Mouse (Mus musculus): ENCODE results near the gene Klhdc2.

The Klhdc2 gene

DNA sequence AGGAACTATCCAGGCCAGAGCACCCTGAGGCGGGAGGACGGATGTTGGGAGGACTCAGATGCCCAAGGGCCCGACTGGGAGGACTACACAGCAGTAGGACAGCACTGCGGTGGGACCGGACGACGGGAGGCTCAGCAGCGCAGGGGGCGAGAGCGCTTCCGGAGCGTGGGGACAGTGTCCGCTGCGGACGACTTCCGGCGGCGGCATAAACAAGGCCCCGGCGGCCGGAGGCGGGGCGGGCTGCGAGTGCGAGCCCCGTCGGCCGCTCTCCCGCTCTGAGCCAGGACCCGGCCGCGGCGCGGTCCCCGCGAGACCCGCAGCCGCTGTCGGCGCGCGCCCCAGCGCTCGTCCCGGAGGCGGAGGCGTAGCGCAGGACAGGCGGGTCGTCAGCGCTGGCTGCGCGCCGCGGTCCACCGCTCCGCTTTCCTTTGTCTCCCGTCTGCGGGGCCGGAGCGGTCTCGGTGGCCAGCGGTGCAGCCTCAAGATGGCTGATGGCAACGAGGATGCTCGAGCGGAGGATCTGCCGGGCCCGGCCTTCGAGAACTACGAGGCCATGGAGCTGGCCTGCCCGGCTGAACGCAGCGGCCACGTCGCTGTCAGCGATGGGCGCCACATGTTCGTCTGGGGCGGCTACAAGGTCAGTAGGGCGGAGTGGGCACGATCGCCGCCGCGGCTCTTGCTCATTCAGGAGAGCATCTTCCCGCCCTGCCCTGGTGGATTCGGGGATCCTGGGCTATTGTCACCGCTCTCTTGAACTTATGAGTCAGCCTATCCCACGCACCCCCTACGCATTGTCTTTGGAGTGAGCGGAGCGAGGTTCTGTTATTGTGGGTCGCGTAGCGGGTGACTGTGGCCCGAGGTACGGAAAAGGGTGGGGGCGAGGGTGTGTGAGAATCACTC lies at the start of gene Klhdc2:
Gene Klhdc2 (plus strand): TSS at position 171 of the 900 bp plus-strand sequence.
- peak; percentile 88 for DNase-seq

DNA sequence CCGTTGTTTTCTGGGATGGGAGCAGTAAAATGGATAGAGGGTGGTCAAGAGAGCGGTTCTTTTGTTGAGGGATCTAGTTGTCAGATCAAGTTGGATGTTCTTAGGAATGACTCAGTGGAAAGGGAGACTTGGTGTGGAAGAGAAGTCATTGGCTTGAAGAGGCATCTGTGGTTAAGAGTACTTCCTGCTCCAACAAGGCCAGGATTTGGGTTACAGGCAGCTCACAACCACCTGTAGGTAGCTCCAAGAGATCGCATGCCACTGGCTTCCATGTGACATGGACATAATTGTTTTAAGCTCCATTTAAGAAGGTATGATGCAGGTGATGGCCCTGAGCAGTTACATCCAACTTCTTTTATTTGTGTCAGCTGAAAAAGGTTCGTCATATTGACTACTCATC lies 46.7 kb upstream of the Klhdc2 start:
- DNase-seq, result no peak

DNA sequence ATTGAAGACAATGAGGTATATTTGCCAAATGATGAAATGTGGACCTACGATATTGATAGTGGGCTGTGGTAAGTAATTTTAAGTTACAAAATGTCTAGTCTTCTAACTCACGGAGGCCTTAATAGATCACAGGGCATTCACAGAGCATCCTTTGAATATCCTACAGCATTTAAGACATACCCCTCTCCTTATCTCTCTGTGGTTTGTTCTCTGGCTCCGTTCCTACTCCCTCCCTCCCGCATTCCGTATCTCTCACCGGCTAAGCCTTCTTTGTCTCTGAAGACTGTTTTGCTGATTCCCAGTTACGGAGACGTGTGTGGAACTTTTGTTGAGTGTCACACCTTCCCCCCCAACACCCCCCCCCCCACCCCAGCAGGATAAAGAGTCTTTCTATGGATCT lies 45.7 kb upstream of the Klhdc2 start:
- DNase-seq, result no peak

DNA sequence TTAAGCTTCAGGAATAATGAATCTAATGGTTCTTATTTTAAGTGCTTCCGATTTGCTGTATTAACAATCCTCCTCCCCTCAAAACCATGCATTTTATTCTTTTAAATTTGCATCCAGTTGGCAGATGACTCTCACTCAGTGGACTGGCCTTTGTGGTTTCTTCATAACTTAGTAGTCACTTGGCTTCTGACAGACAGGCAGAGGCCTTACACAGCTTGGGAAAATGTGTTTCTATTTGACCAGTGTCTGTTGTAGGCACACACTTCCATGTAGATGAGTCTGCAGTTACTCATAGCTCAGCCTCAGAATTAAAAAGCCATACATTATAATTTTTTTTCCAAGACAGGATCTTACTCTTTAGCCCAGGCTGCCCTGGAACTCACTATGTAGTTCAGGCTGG lies 42.7 kb upstream of the Klhdc2 start:
- no peak for DNase-seq

DNA sequence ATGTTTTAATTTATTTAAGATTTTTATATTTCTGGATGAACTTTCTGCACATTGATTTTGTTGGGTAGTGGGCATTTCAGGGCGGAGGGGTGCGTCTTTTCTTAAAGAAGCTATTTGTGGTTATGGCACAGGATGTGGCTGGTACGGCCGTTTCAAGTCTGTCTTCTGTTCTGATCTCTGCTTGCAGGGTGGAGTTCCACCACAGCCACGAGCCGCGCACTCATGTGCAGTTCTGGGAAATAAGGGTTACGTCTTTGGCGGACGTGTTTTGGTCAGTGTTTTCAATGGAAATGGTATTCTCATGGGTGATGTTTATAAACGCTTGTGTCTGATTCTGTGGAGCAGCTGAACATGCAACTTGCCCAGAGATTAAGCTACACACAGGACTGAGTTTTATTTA lies 38.6 kb upstream of the Klhdc2 start:
- no peak for DNase-seq

DNA sequence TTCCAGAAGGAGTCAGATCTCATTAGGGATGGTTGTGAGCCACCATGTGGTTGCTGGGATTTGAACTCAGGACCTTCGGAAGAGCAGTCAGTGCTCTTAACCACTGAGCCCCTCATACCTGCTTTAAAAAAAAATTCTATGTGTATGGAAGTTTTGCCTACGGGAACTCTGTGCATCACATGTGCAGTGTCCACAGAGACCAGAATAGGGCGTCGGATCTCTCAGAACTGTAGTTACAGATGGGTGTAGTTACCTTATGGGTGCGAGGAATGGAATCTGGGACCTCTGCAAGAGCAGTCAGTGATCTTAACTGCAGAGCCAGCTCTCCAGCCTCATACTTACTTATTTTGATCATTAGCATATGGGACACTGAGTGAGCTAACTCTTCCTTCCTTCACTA lies 34.2 kb upstream of the Klhdc2 start:
- DNase-seq, result no peak

DNA sequence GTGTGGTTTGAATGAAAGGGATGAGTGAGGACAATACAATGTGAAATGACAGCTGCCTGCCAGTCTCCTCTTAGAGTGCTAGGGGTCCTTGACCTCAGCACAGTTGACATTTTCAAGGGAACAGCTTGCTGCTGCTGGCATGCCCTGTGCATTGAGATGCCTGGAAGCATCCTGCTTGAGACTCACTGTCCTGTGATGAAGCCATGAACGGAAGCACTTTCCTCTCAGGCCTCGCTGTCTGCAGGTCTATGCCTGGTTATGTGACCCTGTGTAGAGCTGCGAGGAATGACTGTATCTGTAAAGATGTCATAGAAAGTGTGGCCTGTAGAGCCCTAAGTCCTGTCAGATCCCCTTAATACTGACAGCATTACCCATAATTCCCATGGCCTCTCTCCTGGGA lies 31.4 kb upstream of the Klhdc2 start:
- no peak for DNase-seq

DNA sequence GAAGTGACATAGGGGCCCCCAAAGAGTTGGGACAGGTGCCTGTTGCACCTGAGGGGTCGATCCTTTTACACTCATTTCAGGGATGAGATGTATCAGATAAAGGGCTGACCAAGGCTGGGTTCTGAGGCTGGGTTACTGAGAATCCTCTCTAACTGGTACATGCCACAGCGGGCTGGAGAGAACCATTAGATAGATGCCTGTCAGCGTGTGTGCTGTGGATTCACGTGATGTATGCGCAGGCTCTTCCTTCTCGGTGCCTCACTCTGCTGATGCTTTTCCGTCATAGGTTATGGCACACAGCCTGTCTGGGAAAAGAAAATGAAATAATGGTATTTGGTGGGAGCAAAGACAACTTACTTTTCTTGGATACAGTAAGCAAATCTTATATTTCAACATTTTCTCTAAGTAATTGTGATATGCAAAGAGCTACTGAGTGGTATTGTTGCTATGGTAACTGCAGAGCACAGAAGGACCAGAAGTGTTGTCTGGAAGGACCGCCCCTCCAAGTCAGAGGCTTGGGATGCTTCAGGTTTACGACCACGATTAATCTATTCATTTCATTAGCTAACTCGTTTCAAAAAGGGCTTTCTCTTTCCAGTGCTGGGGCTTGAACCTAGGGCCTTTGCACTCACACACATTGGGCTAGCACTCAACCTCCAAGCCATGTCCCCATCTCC lies 28.4 kb upstream of the Klhdc2 start:
- no peak for DNase-seq

DNA sequence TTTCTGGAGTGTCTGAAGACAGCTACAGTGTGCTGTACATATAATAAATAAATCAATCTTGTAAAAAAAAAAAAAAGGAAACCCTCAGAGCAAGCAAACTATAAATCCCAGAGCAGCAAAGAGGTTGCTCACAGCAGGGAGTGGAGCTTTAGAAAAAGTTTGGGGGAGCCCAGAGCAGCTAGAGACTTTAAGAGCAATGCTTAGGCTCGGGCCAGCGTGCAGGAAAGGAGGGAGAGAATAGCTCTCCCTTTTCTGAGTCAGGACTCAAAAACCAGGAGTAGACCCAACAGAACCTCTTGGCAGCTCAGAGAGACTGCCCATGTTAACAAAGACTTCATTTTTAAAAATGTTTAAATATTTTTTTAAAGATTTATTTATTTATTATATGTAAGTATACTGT lies 27.5 kb upstream of the Klhdc2 start:
- DNase-seq, result no peak

DNA sequence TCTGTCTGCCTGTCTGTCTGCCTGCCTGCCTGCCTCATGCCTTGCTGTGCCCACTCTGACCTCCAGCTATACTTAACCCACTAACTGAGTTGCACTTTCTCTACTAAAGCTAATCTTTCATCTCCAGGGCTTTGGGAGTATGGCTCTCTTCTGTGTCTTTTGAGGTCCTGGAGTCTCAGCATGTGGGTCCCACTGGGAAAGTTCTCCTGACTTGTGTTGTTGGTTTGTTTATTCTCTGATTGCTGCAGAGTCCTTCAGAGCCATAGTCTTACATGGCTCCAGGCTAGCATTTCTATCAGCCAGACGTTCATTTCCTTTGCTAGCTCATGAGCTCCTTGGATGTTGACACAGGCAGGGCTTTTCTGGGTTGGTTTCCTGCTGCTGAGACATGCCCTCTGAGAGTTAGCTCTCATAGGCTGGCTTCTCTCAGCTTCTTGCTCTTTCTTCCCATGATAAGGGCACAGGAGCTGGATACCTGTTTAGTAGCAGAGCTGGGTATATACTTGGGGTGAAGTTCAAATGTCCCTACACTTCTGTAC lies 16.5 kb upstream of the Klhdc2 start:
- DNase-seq, result no peak

DNA sequence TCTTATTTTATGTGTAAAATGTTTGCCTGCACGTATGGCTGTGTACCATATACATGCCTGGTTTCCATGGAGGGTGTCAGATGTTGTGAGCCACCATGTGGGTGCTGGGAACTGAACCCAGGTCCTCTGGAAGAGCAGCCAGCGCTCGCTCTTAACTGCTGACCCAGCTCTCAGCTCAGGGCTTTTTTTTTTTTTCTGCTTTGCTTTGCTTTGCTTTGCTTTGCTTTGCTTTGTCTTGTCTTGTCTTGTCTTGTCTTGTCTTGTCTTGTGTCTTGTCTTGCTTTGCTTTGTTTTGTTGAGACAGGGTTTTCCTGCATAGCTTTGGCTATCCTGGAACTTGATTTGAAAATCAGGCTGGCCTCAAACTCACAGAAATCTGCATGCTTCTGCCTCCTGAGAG lies 15.6 kb upstream of the Klhdc2 start:
- DNase-seq, result no peak

DNA sequence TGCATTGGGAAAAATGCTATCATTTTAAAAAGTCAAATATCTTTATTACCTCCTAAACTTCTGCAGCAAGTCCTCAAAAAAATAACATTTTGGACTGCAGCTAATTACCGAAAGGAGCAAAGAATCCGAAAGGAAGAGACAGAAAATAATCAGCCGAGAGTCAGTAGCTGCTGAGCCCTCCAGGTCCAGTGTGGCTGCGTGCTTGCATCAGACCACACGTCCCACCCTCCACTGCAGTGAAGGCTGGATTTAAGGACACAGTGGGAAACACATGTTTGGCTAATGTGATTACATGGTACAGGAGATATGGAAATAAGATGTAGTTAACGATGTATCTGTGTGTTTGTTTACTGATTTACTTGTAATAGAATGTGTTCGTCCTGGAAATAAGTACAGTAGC lies 13.3 kb upstream of the Klhdc2 start:
- DNase-seq, result no peak

DNA sequence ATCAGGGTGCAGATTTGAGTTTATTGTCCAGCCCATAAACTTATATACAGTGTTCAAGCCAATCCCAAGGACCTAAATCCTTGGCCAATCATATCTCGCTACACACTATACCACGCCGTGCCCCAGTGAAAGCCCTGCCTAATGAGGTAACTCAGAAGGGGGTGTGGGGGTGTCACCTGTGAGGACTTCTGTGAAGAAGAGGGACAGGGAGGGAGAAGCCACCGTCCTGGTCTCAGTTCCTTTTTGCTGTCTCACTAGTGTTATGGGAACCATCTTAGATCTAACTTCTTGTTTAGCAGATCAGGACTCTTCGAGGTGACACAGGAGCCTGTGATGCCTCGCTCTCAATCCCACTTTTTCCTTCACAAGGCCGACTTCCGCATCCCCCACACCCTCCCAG lies 8.9 kb upstream of the Klhdc2 start:
- DNase-seq, result no peak

DNA sequence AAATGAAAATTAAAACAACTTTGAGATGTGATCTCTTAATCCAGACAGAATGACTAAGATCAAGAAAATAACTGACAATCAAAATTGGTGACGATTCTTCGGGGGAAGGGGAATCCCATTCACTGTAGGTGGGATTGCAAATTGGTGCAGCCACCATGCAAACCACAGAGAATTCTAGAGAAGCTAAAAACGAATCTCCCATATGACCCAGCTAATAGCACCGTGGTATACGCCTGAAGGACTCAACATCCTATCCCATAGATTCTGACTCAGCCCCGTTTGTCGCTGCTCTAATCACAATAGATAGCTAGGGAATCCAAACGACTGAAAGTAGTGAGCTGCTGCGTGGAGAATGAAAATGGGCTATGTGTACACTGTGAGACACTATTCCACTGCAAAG lies 7.8 kb upstream of the Klhdc2 start:
- no peak for DNase-seq

DNA sequence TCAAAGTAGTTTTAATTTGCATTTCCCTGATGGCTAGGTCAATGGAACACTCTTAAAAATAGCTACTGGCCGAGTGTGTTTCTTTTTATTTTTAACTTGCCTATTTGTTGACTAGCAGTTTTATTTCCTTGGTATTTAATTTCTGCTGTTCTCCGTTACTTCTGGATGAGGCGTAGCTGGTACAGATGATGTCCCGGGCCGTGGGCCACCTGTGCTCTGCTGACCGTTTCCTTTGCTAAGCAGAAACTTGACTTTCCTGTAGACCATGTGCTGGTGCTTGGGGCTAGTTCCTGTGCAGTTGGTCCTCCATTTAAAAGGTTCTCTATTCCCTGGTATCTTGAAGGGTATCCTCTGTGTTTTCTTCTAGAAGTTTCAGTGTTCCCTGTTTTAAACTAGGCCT lies 4.1 kb upstream of the Klhdc2 start:
- DNase-seq, result no peak

DNA sequence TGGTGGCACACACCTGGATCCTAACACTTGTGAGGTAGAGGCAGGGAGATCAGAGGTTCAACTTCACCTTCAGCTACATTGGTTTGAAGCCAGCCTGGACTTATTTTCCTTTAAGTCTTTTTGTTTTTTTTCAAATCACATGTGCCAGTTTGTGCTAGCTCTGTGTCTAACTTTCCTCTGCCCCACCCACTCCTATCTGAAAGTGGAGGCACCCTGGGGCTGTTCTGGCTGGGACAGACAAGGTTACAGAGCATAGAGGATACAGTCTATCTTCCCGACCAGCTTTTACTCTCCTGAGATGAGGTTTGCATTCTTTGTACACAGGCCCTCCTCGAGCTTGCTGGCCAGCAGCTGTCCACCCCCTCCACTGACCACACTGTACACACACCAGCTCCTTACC lies 2.7 kb upstream of the Klhdc2 start:
- DNase-seq, result no peak

DNA sequence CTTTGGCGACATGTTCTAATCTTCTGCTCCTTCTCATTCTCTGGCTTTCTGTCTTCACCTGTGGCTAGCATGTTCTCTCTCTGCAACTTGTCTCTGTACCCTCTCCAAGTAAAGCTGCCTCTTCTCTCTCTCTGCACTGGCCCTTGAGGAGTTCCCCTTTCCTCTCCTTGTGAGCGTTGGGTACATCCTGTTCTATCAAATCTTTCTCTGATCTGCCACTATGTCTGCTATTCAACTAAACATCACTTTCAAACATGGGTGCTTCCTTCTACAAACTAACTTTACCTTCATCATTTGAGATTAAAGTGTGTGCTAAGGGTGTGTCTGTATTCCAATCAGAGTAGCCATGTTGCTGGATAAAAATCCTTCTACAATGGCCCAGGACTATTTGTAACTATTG lies 1.5 kb upstream of the Klhdc2 start:
- no peak for DNase-seq

DNA sequence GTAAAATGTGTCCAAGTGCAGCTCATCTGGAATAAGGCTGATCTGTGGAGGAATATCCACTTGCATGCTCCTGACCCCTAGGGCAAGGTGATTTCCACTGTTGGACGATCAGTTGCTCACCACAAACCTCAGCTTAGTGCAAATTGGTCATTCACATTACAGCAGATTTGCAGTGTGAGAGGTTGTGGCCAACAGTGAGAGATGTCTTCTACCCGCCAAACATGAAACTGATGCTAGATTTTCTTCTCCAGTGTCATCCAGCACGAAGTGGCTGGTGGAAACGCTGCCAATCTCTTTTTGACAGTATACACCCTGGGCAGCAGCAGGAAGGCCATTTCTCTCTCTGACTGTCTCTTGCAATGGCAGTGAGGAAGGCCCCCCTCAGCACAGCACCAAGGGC lies 830 bp upstream of the Klhdc2 start:
- no peak for DNase-seq

DNA sequence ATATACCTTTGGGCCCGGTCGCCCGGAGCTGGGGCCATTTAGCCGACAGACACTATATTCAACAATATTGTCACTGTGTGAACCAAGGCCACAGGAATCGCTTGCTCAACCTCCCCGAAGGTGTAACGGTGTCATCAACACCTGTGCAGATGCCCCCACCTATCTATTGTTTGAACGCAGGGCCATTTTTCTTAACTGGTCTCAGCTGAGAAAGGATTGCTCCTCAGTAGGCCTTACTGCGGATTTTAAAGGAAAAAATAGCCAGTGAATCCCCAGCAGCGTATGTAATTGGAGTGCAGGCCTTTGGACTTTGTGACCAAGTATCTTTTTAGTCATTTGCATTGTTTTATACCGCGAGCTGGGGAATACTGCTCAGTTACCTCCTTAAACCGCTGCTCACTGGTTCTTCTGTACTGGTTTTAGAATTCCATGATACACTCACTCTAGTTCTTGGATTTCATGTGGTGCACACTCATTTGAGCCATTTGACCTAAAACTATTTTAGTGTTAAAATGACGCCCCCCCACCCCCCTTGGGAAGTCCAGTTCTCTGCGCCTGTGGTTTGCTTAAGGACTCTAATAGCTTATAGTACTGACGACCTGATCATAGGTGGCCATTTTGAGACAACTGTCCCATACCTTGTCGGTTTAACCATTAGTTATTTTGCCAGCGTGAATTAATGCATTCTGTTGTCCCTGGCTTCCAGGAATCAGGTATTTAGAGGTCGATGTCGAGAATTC lies 1.1 kb downstream of the Klhdc2 start:
- DNase-seq, result no peak

DNA sequence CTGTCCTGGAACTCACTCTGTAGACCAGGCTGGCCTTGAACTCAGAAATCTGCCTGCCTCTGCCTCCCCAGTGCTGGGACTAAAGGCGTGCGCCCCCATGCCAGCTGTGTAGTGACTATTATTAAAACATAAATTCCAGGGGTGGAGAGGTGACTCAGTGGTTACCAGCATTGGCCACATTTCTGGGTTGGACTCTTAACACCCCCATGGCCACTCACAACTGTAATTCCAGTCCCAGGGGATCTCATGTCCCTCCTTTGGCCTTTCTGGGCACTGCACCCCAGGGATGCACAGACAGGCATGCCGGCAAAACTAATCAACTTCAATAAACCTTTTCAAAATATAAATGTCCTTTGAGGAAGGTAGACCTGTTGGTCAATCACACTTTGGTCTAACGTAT lies 1.8 kb downstream of the Klhdc2 start:
- no peak for DNase-seq

DNA sequence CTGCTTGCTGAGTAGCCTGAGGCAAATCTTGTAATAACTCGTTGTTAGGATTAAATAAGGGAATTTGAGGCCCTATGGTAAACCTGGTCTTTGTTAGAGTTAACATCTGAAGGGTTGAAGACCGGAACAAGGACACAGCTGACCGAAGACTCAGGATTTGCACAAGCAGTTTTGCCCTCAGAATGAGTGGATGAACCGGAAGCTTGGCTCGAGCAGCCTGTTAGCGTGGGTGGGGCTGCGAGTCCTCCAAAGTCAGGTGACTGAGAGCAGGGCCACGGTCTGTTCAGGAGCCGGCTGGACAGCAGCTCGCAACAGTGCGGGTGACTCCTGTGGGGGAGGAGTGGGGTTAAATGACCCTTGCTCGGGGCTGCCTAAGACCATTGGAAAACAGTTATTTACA lies 2.8 kb downstream of the Klhdc2 start:
- peak; percentile 76 for DNase-seq

DNA sequence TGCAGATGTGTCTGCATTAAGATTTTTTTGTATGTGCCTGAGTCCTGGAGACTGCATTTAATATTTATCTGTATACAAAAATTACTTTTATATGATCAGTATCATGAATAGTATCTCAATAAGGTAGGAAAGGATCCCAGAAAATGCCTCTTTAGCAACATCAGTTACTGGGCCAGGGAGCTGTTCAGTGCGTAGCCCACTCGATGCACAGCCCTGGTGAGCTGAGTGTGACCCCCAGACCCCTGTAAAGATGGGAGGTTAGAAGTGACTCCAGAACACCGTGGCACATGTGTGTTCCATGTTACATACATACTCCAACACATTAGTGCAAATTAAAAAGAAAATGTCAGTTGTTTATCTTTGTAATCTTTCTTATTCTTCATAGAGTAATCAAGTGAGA lies 3.4 kb downstream of the Klhdc2 start:
- no peak for DNase-seq

DNA sequence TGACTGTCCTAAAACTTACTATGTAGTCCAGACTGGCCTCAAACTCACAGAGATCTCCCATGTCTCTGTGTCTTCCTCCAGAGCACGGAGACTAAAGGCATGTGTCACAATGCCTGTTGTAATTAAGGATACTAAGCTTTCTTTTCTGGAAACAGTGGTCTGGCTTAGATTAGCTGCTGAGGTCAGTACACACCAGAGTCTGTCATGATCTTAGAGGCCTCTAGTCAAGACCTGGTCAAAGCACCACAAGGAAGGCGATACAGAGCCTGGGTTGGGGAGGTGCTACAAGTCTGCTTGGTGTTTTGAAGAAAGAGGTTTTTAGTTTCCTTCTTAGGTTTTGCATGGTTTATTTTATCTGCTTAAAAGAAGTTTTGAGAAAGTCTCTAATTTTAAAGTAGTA lies 3.9 kb downstream of the Klhdc2 start:
- no peak for DNase-seq

DNA sequence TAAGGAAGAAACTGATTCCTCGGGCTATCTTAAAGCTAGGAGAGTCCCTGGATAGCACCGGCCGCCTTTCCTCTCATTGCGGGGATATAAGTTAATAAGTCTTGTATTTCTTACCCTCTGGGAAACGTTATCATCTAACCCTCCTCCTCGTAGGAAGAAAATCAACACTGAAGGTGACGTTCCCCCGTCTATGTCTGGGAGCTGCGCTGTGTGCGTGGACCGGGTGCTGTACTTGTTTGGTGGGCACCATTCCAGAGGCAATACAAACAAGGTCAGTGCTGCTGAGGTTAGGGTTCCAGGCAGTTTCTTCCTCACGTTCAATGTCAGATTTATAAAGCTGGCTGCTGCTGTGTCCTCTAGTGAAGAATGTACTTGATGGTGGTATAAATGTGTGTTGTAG lies 5.7 kb downstream of the Klhdc2 start:
- DNase-seq, result no peak

Measured in kidney, adult 11 months (tissue).